Mouse (Mus musculus) embryo, embryonic 9.5 days (tissue): Measurements from ENCODE around the gene Cstad.
A peak's percentile ranks its signal among the peaks of the same experiment; 100 is the strongest.

Experiments used
- DNase-seq: peaks from one replicate; pipeline ENCODE4 v3.0.0-alpha.2; 2017; ENCODE audit errors: extremely low spot score

Cstad gene

DNA sequence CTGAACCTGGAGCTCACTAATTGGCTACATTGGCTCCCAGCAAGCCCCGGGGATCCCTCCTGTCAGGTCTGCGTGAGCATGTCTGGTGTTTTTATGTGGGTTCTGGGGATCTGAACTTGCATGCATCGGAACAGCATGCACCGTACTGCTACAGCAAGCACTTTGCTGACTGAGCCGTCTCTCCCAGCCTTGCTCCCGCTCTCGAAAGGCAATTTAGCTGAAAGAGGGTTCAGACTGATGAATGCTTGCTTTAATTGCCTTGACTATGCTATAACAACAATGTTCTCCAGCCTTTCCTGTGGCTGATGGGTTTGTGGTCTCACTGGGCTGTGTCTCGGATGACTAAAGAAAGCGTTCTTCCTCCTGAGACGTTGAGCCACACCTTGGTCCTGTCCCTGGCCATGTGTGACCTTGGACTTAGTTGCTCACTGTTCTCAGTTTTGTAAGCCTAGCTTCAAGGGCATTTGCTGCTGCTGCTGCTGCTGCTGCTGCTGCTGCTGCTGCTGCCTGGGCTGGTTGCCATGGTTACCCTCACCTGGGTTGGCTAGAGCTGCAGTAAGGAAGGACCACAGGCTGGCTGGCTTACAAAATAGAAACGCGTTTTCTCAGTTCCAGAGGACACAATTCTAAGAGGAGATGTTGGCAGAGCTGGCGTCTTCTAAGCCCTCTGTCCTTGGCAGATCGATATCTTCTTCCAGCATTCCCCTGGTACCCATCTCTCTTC is 34.4 kb downstream of the Cstad start:
- no peak for DNase-seq

DNA sequence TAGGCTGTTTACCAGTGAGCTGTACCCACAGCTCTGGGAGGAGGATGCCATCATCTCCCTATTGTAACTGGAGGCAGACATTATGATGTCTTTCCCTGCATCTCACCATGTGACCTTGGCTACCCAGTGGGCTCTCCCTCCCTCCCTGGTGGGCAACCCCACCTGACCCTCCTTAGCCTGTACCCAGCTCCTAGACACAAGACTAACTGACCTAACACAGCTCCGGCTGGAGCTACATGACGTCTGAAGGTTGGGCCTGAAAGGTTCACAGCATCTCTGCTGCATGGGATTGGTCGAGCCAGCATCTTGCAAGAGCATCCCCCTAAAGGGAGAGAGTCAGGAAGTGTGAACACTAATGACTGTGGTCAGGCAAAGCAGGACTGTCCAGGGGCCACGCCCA is 35.0 kb downstream of the Cstad start:
- DNase-seq = no peak

DNA sequence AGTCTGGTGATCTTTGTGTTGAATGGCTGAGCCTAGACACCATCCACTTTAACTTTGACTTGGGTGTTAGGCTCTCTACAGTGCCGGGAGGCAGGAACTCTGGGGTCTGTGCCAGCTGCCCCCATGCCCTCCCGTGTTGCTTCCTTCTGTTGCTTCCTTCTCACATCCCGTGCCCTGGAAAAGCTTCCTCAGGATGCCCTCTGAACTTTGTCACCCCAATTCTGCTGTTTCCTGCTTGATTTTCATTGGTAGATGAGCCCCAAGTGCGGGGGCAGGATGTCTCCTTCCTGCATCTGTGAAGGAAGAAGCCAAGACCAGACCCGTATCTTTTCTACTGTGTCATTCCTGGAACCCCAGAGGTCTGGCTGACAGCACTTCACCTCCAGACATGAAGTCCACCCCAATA is 41.4 kb downstream of the Cstad start:
- DNase-seq = no peak

DNA sequence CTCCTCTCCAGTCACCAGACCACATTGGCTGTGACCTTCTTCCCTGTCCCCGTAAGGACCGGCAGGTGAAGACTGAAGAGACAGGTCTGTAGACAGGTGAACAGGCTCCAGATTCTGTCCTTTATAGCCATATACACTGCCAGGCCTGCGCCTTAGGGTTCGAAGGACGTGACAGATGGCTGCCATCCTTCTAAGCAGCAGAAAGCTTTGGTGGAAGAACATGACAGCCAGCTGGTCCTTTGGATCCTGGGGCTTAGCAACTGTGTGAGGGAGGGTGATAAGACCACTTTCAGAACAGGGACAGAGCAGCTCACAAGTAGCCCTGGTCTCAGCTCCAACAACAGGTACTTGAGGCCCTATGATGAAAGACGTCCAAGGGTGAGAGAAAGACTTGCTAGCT is 43.2 kb downstream of the Cstad start:
- no peak for DNase-seq

DNA sequence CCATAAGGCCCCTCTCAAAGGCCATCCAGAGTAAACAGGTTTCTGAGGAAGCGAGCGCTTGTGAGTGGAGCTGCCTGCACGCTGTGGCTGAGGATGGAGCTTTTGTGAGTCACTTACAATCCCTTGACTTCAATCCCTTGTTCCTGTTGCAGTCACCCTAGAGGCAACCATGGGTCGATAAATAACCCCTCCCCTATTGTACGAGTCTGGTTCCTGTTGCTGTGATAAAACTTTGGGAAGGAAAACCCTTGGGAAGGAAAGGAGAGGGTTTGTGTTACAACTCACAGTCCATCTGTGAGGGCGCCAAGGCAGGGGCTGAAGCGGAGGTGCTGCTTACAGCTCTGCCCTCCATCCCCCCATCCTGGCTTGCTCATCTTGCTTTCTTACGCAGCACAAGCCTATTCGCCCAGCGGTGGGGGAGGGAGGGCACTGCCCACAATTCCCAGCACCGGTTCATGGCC is 45.2 kb downstream of the Cstad start:
- DNase-seq = peak; percentile 68

DNA sequence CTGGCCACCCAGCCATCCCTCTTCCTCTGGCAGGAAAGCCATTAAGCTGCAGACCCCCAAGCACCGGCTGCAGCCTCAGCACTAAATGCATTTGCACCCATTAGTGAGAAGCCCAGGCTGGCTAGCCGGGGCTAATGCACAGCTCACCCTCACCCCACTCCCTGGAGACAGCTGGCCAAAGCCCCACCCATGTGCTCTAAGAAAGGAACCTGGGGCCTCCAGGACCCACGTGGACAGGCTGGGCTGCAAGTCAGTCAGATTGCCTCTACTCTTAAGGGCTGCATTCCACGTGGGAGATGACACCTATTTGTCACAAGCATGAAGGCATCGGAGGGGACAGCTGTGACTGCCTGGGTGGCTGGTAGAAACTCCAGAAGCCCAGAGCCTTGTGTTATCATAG is 48.0 kb downstream of the Cstad start:
- DNase-seq = no peak

DNA sequence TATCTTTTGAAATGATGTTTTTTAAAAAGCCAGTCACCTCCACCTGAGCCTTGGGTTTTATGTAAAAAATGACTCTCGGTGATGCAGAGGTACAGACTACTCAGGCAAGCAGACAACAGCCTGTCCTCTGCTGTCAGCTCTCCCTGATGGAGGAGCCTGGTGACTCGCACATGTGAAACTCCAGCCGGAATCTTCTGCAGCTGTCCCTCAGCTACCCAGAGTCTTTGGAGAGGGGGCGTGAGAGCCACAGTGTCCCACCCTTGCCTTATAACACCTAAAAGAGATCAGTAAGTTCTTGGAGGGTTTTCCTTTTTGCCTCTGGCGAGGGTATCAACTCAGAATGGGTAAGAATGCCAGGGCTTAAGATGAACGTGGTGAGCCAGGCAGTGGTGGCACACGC is 48.6 kb downstream of the Cstad start:
- DNase-seq = no peak

DNA sequence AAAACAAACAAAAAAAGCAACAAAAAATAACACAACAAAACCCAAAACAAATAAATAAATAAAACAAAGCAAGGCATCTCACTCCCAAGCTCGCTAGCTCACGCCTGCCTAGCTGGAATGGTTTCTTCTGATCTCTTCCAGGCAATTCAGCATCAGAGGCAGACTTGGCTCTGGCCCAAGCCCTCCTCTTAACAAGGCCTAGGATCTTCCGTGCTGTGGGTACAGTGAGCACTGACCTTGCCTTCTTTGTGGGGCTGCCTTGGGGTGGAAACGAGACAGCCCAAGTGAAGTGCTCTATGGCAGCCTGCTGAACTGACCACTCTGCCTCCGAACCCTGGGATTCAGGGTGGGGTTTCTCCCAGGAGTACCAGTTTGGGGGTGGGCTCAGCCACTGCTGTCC is 52.0 kb downstream of the Cstad start:
- no peak for DNase-seq

DNA sequence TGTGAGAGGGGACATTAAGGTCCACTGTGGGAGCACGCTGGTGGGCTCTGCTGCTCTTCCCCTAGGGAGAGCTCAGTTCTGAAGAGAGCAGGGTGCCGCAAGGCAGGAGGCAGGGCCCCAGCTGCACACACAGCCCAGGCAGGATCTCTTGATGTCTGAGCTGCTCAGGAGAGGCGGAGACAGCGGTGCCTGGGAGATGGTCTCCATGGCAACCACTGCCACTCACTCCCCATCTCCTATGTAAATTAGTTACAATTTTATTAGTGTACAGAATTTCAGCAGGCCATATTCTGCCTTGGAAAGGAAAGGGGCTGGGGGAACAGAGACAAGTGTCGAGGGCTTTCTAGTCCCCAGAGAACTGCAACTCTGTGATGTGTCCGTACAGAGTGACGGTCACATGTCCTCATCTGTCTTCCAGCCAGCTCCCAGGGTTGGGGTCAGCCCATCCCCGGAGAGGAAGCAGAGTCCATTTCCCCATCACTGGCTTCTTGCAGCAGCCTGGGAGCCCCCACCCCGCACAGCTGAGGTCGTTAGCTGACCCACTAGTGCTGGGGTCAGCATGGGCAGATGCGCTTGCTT is 52.6 kb downstream of the Cstad start:
- peak; percentile 79 for DNase-seq

DNA sequence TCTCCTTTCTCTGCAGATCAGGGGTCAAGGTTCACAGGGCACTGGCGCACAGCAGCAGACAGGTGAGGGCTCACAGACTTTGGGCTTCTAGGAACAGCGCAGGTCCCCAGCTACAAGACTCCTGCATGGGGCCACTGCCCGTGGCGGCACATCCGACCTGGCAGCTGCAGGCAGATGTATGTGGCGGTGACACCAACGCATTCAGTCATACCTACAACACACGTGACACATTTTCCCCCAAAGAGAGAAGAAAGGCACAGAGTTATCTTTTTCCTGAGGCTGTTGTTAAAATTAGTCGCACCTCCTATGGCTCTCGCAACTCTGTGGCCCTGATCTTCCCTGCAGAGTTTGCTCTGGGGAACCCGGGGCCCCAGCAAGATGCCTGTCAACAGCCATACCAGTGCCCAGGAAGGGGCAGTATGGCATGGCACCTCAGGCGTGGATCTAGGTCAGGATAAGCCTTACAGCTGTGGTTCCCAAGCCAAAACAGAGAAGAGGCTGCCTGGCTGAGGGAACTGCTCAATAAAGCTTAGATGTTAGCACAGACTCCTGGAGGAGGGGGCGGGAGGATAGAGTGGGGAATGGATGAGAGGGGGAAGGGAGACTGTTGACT is 53.1 kb downstream of the Cstad start:
- DNase-seq = no peak

DNA sequence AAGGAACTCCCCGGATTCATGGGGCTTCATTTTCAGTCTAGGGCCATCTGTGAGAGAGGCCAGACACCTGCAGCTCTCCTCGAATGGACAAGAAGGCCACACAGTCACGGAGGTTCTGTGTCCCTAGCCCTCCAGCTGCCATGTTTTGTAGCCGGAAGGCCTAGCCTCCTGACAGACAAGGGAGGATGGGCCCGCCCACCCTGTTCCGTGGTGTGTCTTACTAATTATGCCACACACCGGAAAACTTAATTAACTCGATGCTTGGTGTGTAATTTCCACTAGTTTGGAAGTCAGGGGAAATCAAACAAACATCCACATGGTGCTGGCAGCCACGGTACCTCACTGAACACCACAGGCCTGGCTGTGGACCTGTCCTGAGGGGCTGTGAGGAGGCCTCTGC is 55.4 kb downstream of the Cstad start:
- no peak for DNase-seq

DNA sequence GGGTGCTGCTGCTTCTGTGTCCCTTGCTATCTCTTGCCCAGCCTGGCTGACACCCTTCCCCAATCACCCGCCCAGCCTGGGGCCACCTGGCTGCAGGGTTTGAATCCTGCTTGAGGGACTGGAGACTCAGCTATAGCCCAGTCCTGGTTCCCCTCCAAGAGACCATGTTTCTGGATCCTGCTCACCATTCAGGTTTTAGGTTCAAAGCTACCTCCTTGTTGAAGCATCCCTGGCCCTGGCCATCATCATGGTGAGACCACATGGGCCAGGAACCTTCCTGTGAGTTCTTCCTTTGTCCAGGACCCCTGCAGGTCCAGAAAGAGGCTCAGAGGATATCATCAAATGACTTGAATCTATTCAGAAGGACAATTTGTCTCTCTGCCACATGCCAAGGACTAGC is 57.0 kb downstream of the Cstad start:
- DNase-seq = no peak

DNA sequence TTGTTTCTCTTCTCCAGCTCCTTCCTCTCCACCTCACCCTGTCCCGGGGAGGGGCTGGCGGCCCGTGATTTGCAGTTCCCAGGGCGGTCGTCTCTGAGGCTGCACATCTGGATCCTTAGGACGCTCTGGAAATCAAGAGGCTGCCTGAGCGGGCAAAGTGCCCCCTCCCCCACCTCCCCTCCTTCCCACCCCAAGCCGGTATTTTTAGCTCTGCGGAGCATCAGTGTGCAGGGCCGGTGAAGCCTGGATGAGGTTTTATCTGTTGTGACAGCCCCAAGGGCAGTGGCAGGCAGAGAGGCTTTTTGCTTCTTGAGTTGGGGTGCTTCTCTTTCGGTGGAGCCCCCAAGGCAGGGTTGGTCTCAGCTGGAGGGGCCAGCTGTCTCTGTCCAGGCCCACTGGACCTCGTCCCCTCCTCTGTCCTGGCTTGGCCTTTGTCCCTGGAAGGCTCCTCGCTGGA is 57.8 kb downstream of the Cstad start:
- peak; percentile 83 for DNase-seq

DNA sequence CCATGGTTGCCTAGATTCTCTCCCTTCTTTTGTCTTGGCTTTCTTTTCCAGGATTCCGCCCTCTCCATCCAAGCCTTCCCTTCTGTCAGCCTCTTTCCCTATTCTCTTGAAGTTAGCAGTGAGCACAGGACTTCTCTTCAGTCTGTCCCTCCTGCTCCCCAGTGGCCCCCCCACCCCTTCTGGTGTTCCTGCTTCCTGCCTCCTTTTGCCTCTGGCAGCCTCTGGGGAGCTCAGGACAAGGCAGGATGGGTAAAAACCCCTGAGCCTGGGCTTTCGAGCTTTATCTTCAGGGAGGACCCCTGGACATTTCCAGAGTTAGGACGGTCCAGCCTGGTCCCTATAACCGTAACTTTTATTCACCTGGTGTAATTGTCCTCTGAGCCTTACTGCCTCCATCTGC is 58.2 kb downstream of the Cstad start:
- no peak for DNase-seq

DNA sequence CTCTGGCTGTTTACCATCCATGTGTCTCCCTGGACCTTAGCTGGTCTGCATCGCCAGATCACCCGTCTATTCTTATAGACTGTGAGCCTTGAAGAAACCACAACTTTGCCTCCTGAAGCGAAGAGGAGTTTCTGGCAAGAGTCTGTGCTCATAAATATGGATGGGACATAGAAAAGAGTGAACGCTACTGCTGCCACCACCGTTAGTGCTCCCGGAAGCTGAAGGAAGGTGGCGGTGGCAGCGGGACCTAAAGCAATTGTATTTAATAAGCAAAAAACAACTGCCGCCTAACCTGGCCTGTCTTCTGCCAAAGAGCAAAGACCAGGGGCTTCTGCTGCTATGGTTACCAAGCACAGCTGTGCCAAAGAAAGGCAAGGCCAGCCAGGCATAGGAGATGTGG is 59.3 kb downstream of the Cstad start:
- DNase-seq = no peak

DNA sequence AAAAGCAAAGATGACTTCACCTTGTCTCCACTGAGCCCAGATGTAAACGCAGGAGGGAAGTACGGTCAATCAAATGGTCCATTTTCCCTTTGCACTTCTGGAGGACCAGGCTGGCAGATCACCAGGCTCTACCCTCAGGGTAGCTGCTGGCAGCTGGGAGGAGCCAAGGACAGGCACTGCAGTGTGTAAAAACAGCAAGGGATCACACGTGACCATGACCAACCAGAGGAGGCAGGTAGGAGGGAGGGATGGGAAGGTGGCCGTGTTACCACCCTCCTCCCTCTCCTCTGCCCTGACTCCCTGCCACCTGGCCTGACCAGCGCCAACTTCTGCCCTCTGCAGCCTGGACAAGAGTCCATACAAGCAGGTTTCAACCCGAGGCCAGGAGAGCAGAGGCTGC is 59.7 kb downstream of the Cstad start:
- DNase-seq = no peak

DNA sequence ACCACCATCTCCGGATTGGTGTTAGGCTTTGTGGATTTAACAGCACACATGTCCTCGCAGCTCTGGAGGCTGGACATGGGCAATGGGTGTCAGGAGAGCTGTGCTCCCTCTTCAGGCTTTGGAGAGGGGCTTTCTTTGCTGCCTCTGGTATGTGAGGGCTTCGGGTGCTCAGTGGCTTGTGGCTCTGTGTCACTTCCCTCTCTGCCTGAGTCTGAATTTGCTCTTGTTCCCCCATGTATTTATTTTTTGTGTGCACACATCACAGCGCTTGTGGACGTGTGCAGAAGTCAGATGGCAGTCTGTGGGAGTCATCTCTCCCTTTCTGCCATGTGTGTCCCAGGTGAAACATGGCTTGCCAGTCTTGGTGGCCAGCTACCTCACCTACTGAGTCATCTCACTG is 60.9 kb downstream of the Cstad start:
- DNase-seq = no peak

DNA sequence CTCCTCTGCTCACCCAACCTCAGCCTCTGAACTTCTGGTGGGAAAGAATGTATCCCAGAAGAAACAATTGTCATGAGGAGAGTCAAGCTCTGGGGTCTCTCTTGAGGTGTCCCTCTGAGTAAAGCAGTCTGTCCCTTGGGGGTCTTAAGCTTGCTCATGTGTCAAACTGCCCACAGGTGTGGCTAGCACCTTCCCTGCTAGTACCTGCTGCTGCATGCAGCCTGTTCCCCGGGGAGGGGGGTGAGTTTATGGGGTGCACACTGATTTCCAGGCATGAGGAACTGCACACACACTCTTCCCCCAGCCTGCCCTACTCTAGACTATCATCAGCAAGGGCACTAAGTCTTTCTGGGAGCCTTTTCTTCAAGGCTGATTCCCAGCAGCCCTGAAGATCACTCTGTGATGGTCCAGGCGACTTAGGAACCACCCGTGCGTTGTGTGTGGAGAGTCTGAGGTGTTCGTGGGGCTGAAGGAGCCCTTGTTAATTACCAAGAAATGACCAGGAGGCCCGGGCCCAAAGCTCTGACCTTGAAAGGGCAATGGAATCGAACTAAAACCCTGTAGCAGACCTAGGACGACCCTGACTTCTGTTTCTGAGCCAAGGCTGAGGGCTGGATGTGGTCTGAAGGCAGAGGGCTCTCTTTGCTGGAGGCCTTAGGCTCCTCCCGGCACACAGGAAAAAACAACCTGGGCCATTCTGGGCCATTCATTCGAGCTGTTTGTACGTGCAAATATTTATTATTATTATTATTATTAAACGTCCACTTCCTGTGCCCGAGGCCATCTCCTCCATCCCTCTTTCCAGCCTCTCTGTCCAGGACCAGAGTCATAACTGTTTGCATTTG is 62.1 kb downstream of the Cstad start:
- DNase-seq = no peak

DNA sequence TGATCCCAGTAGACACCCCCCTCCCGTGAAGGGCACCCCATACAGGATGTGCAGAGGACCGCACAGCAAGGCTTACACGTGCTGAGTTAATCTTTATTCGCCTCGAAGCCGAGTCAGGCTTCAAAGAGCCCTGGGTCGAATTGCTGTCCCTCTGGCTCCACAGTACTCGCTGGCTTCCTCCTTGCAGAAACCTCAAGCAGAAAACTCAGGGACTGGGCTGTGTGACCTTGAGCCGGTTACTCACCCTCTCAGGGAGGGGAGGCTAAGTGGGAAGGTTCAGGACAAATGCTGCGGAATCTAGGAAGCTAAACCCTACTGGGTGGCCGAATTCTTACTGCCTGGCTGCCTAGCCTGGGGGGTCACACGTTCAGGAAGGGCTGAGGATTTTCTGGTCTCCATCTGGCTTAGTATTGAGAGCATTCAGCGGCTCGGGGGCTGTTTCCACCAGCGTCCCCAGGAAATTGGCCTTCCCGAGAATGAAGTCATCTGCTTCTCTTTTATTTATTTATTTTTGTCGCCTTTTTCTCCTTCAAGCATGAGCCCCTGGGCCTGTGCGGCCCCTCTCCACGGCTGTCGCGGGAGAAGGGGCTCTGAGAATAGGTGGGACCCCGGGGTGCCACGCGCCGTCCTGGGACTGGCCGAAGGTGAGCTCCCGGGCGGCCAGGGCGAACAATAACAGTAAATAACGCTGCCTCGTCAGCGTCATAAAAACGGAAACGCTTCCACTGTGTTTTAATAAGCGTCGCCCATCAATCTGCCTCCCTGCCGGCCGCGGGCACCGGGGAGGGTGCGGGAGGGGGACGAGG is 63.0 kb downstream of the Cstad start:
- DNase-seq = peak; percentile 73

DNA sequence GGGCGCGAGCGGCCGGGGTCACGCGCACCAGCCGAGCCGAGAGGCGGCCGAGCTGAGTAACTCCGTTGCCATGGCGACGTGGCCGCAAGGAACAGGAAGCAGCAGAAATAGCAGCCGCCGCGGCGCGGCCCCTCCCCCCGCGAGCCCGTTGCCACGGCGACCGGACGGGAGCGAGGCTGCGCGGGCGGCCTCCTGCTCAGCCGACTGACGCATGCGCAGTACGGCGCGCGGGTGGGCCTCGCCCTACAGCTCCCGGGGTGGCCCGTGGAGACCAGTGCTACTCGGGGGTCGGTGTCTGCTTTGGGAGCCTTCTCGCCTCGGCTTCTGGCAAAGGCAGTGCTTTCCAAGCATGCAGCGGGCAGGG is 63.6 kb downstream of the Cstad start:
- peak; percentile 100 for DNase-seq
